Mouse (Mus musculus): ENCODE data around the gene Tpgs1. TPM values are rescaled to one million over a fixed set of nuclear protein-coding genes. Genes with fewer than 3 reads are reported as not detected.
A peak's percentile ranks its signal among the peaks of the same experiment; 100 is the strongest.

The Tpgs1 gene
- polyA plus RNA-seq, 1 experiment from 2014 or later: 105 TPM

GRCm38 (mm10) chr10:79661861-79662260 is 7.3 kb upstream of the Tpgs1 start:
- H3K4me2 ChIP-seq (ENCODE audit: low read length): no peak overlapping the region
- H3K9ac ChIP-seq (ENCODE audit: low read length): no peak overlapping the region
- no peak overlapping the region for H3K27ac ChIP-seq (ENCODE audit: low read depth, low read length)
- H3K27me3 ChIP-seq (replicated peaks; ENCODE audit: control insufficient read depth, insufficient read depth, low read length): no peaks in the 10 kb centered on the region
- no peak for ATAC-seq
- no peaks in the 10 kb centered on the region for H3K9me3 ChIP-seq (replicated peaks; ENCODE audit: control insufficient read depth, low read length)
- H3K4me1 ChIP-seq (ENCODE audit: control insufficient read depth, insufficient read depth, low read length): no peaks in the 10 kb centered on the region
- 53% methylated on average over 3 of the region's 3 CpGs for WGBS
- DNase-seq (ENCODE audit: low spot score): no peak
- H3K36me3 ChIP-seq (ENCODE audit: control insufficient read depth, insufficient read depth, low read length): no peaks in the 10 kb centered on the region
- H3K4me3 ChIP-seq (ENCODE audit: low read depth, low read length): no peak overlapping the region

GRCm38 (mm10) chr10:79664131-79664665 is 5.0 kb upstream of the Tpgs1 start, which contains the start of gene Madcam1:
Gene Madcam1, plus strand, starts transcription at chr10:79664559.
- no peak within 1 kb of the TSS for H3K4me3 ChIP-seq (ENCODE audit: low read depth, low read length)
- 6% methylated on average over 13 of the region's 13 CpGs for WGBS
- 0 out of 2 replicates have a peak, but pooled peaks cover 3% of the 10 kb centered on the region for H3K4me1 ChIP-seq (ENCODE audit: control insufficient read depth, insufficient read depth, low read length)
- H3K27ac ChIP-seq (ENCODE audit: low read depth, low read length): no peak within 1 kb of the TSS
- H3K4me2 ChIP-seq (ENCODE audit: low read length): no peak within 1 kb of the TSS
- no peak within 1 kb of the TSS for H3K9ac ChIP-seq (ENCODE audit: low read length)
- no peaks in the 10 kb centered on the region for H3K27me3 ChIP-seq (replicated peaks; ENCODE audit: control insufficient read depth, insufficient read depth, low read length)
- DNase-seq (ENCODE audit: low spot score) (peak; percentile 65), ATAC-seq (peak; percentile 14; the same call in 1 of the 2 replicates)
- H3K9me3 ChIP-seq (replicated peaks; ENCODE audit: control insufficient read depth, low read length): no peaks in the 10 kb centered on the region
- H3K36me3 ChIP-seq (ENCODE audit: control insufficient read depth, insufficient read depth, low read length): no peaks in the 10 kb centered on the region

- H3K27me3 ChIP-seq (replicated peaks; ENCODE audit: control insufficient read depth, insufficient read depth, low read length): no peaks in the 10 kb centered on the region
- H3K9me3 ChIP-seq (replicated peaks; ENCODE audit: control insufficient read depth, low read length): no peaks in the 10 kb centered on the region
- no peak overlapping the region for H3K4me2 ChIP-seq (ENCODE audit: low read length)
- DNase-seq (ENCODE audit: low spot score): no peak
- H3K4me1 ChIP-seq (ENCODE audit: control insufficient read depth, insufficient read depth, low read length): peaks cover 4% of the 10 kb centered on the region
- WGBS: 86% methylated on average over 8 of the region's 8 CpGs
- H3K4me3 ChIP-seq (ENCODE audit: low read depth, low read length): no peak overlapping the region
- H3K27ac ChIP-seq (ENCODE audit: low read depth, low read length): no peak overlapping the region
- no peaks in the 10 kb centered on the region for H3K36me3 ChIP-seq (ENCODE audit: control insufficient read depth, insufficient read depth, low read length)
- no peak overlapping the region for H3K9ac ChIP-seq (ENCODE audit: low read length)
- no peak for ATAC-seq
These were observed 4.1 kb upstream of the Tpgs1 start for GRCm38 (mm10) chr10:79665051-79665450.

DNA sequence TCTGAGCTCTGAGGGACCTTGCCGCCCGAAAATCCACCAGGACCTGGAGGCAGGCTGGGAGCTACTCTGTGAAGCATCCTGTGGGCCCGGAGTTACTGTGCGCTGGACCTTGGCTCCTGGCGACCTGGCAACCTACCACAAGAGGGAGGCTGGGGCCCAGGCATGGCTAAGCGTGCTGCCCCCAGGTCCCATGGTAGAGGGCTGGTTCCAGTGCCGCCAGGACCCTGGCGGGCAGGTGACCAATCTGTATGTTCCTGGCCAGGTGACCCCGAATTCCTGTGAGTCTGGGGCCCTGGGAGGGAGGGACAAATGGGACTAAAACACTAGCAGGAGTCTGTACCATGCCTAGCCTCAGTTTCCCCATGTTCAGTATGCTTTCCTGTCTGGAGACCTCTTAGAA is 2.7 kb upstream of the Tpgs1 start:
- no peaks in the 10 kb centered on the region for H3K36me3 ChIP-seq (ENCODE audit: control insufficient read depth, insufficient read depth, low read length)
- H3K27me3 ChIP-seq (replicated peaks; ENCODE audit: control insufficient read depth, insufficient read depth, low read length): no peaks in the 10 kb centered on the region
- no peaks in the 10 kb centered on the region for H3K9me3 ChIP-seq (replicated peaks; ENCODE audit: control insufficient read depth, low read length)
- no peak overlapping the region for H3K9ac ChIP-seq (ENCODE audit: low read length)
- WGBS: 69% methylated on average over 9 of the region's 9 CpGs
- no peak overlapping the region for H3K4me3 ChIP-seq (ENCODE audit: low read depth, low read length)
- no peak overlapping the region for H3K27ac ChIP-seq (ENCODE audit: low read depth, low read length)
- DNase-seq (ENCODE audit: low spot score): no peak
- ATAC-seq: no peak
- no peak overlapping the region for H3K4me2 ChIP-seq (ENCODE audit: low read length)
- H3K4me1 ChIP-seq (ENCODE audit: control insufficient read depth, insufficient read depth, low read length): peaks cover 12% of the 10 kb centered on the region

- Histone ChIP-seq H3K4me2 (ENCODE audit: low read length) (peak overlapping the region; percentile 97), H3K4me3 (ENCODE audit: low read depth, low read length) (peak overlapping the region; percentile 93), H3K9me3 (replicated peaks; ENCODE audit: control insufficient read depth, low read length) (no peaks in the 10 kb centered on the region), H3K4me1 (ENCODE audit: control insufficient read depth, insufficient read depth, low read length) (peaks cover 12% of the 10 kb centered on the region), H3K36me3 (ENCODE audit: control insufficient read depth, insufficient read depth, low read length) (0 out of 2 replicates have a peak, but pooled peaks cover 2% of the 10 kb centered on the region), H3K27me3 (replicated peaks; ENCODE audit: control insufficient read depth, insufficient read depth, low read length) (no peaks in the 10 kb centered on the region), H3K9ac (ENCODE audit: low read length) (0 out of 2 replicates have a peak overlapping the region, but pooled peaks have one; percentile 43), H3K27ac (ENCODE audit: low read depth, low read length) (peak overlapping the region; percentile 55; the same call in 1 of the 2 replicates)
- no peak for DNase-seq (ENCODE audit: low spot score)
- WGBS: 82% methylated on average over 5 of the region's 5 CpGs
- ATAC-seq: no peak
These were observed 1.1 kb upstream of the Tpgs1 start for GRCm38 (mm10) chr10:79668076-79668475.

DNA sequence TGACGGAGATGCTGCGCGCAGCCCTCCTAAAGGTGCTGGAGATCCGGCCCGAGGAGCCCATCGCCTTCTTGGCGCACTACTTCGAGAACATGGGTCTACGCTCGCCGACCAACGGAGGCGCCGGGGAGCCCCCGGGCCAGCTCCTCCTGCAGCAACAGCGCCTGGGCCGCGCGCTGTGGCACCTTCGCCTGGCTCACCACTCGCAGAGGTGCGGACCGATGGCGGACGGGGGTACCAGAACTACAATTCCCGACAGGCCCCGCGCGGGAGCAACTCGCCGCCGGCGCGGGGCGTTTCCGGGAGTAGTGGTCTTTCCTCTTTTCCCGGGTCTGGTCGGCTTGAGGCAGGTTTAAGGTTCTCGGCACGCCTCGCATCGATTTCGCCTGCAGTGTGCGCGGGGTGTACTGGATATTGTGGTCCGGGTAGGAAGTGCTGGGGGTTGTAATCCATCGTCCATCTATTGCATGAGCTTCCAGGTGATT is 448 bp downstream of the Tpgs1 start:
- Histone ChIP-seq H3K27ac (ENCODE audit: low read depth, low read length) (peak overlapping the region; percentile 95), H3K4me1 (ENCODE audit: control insufficient read depth, insufficient read depth, low read length) (peaks cover 12% of the 10 kb centered on the region), H3K9me3 (replicated peaks; ENCODE audit: control insufficient read depth, low read length) (no peaks in the 10 kb centered on the region), H3K4me2 (ENCODE audit: low read length) (peak overlapping the region; percentile 97), H3K9ac (ENCODE audit: low read length) (peak overlapping the region; percentile 93), H3K4me3 (ENCODE audit: low read depth, low read length) (peak overlapping the region; percentile 93), H3K36me3 (ENCODE audit: control insufficient read depth, insufficient read depth, low read length) (0 out of 2 replicates have a peak, but pooled peaks cover 2% of the 10 kb centered on the region), H3K27me3 (replicated peaks; ENCODE audit: control insufficient read depth, insufficient read depth, low read length) (no peaks in the 10 kb centered on the region)
- ATAC-seq (peak; percentile 67), DNase-seq (ENCODE audit: low spot score) (peak; percentile 90)
- under 1% methylated on average over 46 of the region's 47 CpGs for WGBS

- peak overlapping the region; percentile 97 for H3K4me2 ChIP-seq (ENCODE audit: low read length)
- peaks cover 2% of the 10 kb centered on the region; the same call in 1 of the 2 replicates for H3K36me3 ChIP-seq (ENCODE audit: control insufficient read depth, insufficient read depth, low read length)
- ATAC-seq (peak; percentile 2; the same call in 1 of the 2 replicates), DNase-seq (ENCODE audit: low spot score) (no peak)
- WGBS: 32% methylated on average over 15 of the region's 15 CpGs
- H3K9me3 ChIP-seq (replicated peaks; ENCODE audit: control insufficient read depth, low read length): no peaks in the 10 kb centered on the region
- H3K27ac ChIP-seq (ENCODE audit: low read depth, low read length): peak overlapping the region; percentile 29; the same call in 1 of the 2 replicates
- peak overlapping the region; percentile 93 for H3K9ac ChIP-seq (ENCODE audit: low read length)
- H3K27me3 ChIP-seq (replicated peaks; ENCODE audit: control insufficient read depth, insufficient read depth, low read length): no peaks in the 10 kb centered on the region
- H3K4me3 ChIP-seq (ENCODE audit: low read depth, low read length): peak overlapping the region; percentile 93
- peaks cover 12% of the 10 kb centered on the region for H3K4me1 ChIP-seq (ENCODE audit: control insufficient read depth, insufficient read depth, low read length)
These were observed 1.1 kb downstream of the Tpgs1 start for GRCm38 (mm10) chr10:79670071-79670888.

GRCm38 (mm10) chr10:79671396-79672087 is 2.4 kb downstream of the Tpgs1 start:
- WGBS: 82% methylated on average over 6 of the region's 6 CpGs
- H3K4me3 ChIP-seq (ENCODE audit: low read depth, low read length): no peak overlapping the region
- H3K4me2 ChIP-seq (ENCODE audit: low read length): no peak overlapping the region
- no peaks in the 10 kb centered on the region for H3K27me3 ChIP-seq (replicated peaks; ENCODE audit: control insufficient read depth, insufficient read depth, low read length)
- H3K36me3 ChIP-seq (ENCODE audit: control insufficient read depth, insufficient read depth, low read length): peaks cover 11% of the 10 kb centered on the region; the same call in 1 of the 2 replicates
- ATAC-seq: no peak
- no peak overlapping the region for H3K27ac ChIP-seq (ENCODE audit: low read depth, low read length)
- peaks cover 12% of the 10 kb centered on the region for H3K4me1 ChIP-seq (ENCODE audit: control insufficient read depth, insufficient read depth, low read length)
- H3K9me3 ChIP-seq (replicated peaks; ENCODE audit: control insufficient read depth, low read length): no peaks in the 10 kb centered on the region
- no peak overlapping the region for H3K9ac ChIP-seq (ENCODE audit: low read length)
- DNase-seq (ENCODE audit: low spot score): no peak

Data from forebrain, embryonic 14.5 days (tissue).